Comparison of ENCODE assay signal across 8 mouse cellular contexts in genomic region chr1:185454955-185455701, GRCm38 (mm10). TPM values are rescaled to one million over a fixed set of nuclear protein-coding genes. Genes with fewer than 3 reads are reported as not detected.
DNase-seq lines count a peak whose midpoint lies in the region; ATAC-seq lines count a peak whose summit lies in the region.

No protein-coding gene starts in this region.

- peak; percentile 80 for ATAC-seq in midbrain, embryonic 13.5 days
- ATAC-seq in activated CD4-positive, CD25-positive, alpha-beta regulatory T cell, adult 4 months = no peak

- peaks cover 48% of the 10 kb centered on the region for H3K27me3 ChIP-seq in heart, embryonic 10.5 days (ENCODE audit: insufficient read depth, poor library complexity, severe bottlenecking)
- peaks cover 42% of the 10 kb centered on the region for H3K27me3 ChIP-seq in midbrain, embryonic 13.5 days

- under 1% methylated on average over 71 of the region's 71 CpGs for WGBS in heart, embryonic 10.5 days
- under 1% methylated on average over 71 of the region's 71 CpGs for WGBS in midbrain, embryonic 13.5 days

- H3K36me3 ChIP-seq in heart, embryonic 10.5 days = no peaks in the 10 kb centered on the region
- no peaks in the 10 kb centered on the region for H3K36me3 ChIP-seq in midbrain, embryonic 13.5 days

- peak overlapping the region; percentile 87 for H3K27ac ChIP-seq in heart, embryonic 10.5 days
- no peak overlapping the region for H3K27ac ChIP-seq in midbrain, embryonic 13.5 days

- no peak for DNase-seq in heart, embryonic 10.5 days (ENCODE audit: low spot score)
- no peak for DNase-seq in heart, adult 8-10 months (ENCODE audit: low spot score)
- peak; percentile 22 for DNase-seq in ES-CJ7 (ENCODE audit: low read depth, low spot score)
- DNase-seq in embryo, embryonic 10 days (ENCODE audit: low spot score) = peak; percentile 69
- peak; percentile 16 for DNase-seq in gastrocnemius, postnatal 10 days
- peak; percentile 37 to 38 for DNase-seq in layer of hippocampus, postnatal 25 days (ENCODE audit: extremely low spot score in 1 of 2, low spot score in 1 of 2)

- H3K9me3 ChIP-seq in heart, embryonic 10.5 days = no peaks in the 10 kb centered on the region
- no peaks in the 10 kb centered on the region for H3K9me3 ChIP-seq in midbrain, embryonic 13.5 days

- H3K4me3 ChIP-seq in heart, embryonic 10.5 days = peak overlapping the region; percentile 77
- peak overlapping the region; percentile 62 for H3K4me3 ChIP-seq in midbrain, embryonic 13.5 days (replicated peaks)

- H3K4me1 ChIP-seq in heart, embryonic 10.5 days = peaks cover 15% of the 10 kb centered on the region
- H3K4me1 ChIP-seq in midbrain, embryonic 13.5 days (replicated peaks) = peaks cover 14% of the 10 kb centered on the region

- H3K4me2 ChIP-seq in midbrain, embryonic 13.5 days (replicated peaks) = peak overlapping the region; percentile 94

- H3K9ac ChIP-seq in midbrain, embryonic 13.5 days (replicated peaks) = peak overlapping the region; percentile 76

RNA-seq across cellular contexts. Expression of gene Slc30a10, which starts 0.5 kb away (rescaled TPM):
- polyA plus RNA-seq in heart, embryonic 10.5 days (2016; fragmentation: Nextera tagmentation; extraction: Ambion mirVana) = 3.5 and 3.9 TPM in 2 replicates
- not detected for total RNA-seq in heart, adult 8-10 months (2022)
- total RNA-seq in gastrocnemius, postnatal 10 days (2021) = under 1 TPM; 0.05 to 0.07 TPM
- total RNA-seq in layer of hippocampus, postnatal 25 days (2021) = 10 to 100 TPM in 1 of 2 experiments, 1 to 10 TPM in 1; 9.5 to 10.6 TPM
- polyA plus RNA-seq in midbrain, embryonic 13.5 days (2015; fragmentation: Nextera tagmentation; extraction: Ambion mirVana) = 2.3 and 3.1 TPM in 2 replicates
- not detected for polyA plus RNA-seq in activated CD4-positive, CD25-positive, alpha-beta regulatory T cell, adult 4 months (2017; shearing (Covaris generic))

Comparison
In these comparisons a context has a peak if more than half of its experiments do, and no peak if none do; other contexts are left out.
1. DNase-seq: peak in ES-CJ7 (single experiment), embryo, embryonic 10 days (single experiment), gastrocnemius, postnatal 10 days (single experiment) and layer of hippocampus, postnatal 25 days (2 of 2); none in heart, embryonic 10.5 days (single experiment) and heart, adult 8-10 months (single experiment).
2. RNA of gene Slc30a10, which starts 0.5 kb away (total RNA-seq): 9.5 to 10.6 TPM in layer of hippocampus, postnatal 25 days; 0.05 to 0.07 TPM in gastrocnemius, postnatal 10 days and not detected in heart, adult 8-10 months; every median in the first group is over 4 times any median in the second.